Mouse (Mus musculus) thymus, adult 2 months (tissue): ENCODE measurements around the gene Nrcam.

Source experiments
- CTCF ChIP-seq: fragments of 200-500 bp; IDR thresholded peaks from 2 replicates; pipeline ENCODE4 v1.5.1; 2012; ENCODE audit warnings: mild to moderate bottlenecking, control low read depth, low read length, moderate library complexity, borderline replicate concordance; ENCODE audit not compliant: control insufficient read depth, poor library complexity, insufficient read depth; ENCODE audit errors: extremely low read depth
- POLR2A ChIP-seq: fragments of 200-500 bp; IDR thresholded peaks from 2 replicates; pipeline ENCODE4 v1.6.1; 2012; ENCODE audit warnings: mild to moderate bottlenecking, low read length, control low read depth, moderate library complexity; ENCODE audit not compliant: control insufficient read depth, poor library complexity, insufficient read depth; ENCODE audit errors: extremely low read depth

DNA sequence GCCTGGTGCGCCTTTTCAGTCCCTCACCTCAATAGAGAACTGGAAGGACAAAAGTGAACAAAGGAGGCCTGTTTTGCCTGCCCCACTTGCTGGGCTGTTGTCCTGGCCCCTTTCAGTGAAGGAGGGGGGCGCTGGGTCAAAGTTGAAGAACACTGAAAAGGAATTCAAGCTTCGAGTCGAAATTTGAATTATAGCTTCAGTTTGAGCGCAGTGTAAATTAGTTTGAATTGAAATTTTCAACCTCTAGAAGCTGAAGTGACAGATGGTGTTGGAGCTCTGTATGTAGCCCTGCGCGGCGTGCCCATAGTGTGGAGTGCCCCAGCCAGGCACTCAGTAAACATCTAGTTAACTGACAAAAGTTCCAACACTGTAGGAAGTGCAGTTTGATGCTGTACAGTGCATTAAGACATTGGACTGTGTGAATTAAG is 9.5 kb downstream of the Nrcam start:
- TF ChIP-seq POLR2A (no peak), CTCF (no peak)
